Mouse (Mus musculus) liver, embryonic 16.5 days (tissue): ENCODE data around the gene Acot1. TPM values are rescaled to one million over a fixed set of nuclear protein-coding genes. Genes with fewer than 3 reads are reported as not detected.
"Not testable (repeated sequence)": the region's sequence is repeated elsewhere in the genome, so short reads cannot be mapped to it uniquely, and the experiment has no call there.

Experiments
- ATAC-seq: fragments of 200-750 bp; cut with Nextera tagmentation; 2 replicates; pipeline ENCODE4 v1.8.0; 2017; ENCODE audit warnings: low read depth, mild to moderate bottlenecking, moderate number of reproducible peaks, moderate library complexity
- H3K27ac ChIP-seq: fragments of 300-500 bp; sonication (generic); 2 replicates; pipeline ENCODE4 v1.5.1; 2014; ENCODE audit warnings: mild to moderate bottlenecking, low read length
- H3K27me3 ChIP-seq: fragments of 300-500 bp; sonication (generic); 2 replicates; pipeline ENCODE4 v1.6.1; 2014; ENCODE audit warnings: low read depth, low read length, mixed read lengths; ENCODE audit not compliant: control insufficient read depth, insufficient read depth
- H3K36me3 ChIP-seq: fragments of 300-500 bp; sonication (generic); 2 replicates; pipeline ENCODE4 v1.6.1; 2014; ENCODE audit warnings: mild to moderate bottlenecking; ENCODE audit not compliant: control insufficient read depth, insufficient read depth
- H3K4me1 ChIP-seq: fragments of 300-500 bp; sonication (generic); 2 replicates; pipeline ENCODE4 v1.6.1; 2014; ENCODE audit warnings: low read depth, low read length, mixed read lengths; ENCODE audit not compliant: control insufficient read depth
- H3K4me2 ChIP-seq: fragments of 300-500 bp; sonication (generic); 2 replicates; pipeline ENCODE4 v1.6.1; 2014; ENCODE audit warnings: low read depth, low read length, mixed read lengths
- H3K4me3 ChIP-seq: fragments of 300-500 bp; sonication (generic); 2 replicates; pipeline ENCODE4 v1.5.1; 2014; ENCODE audit warnings: low read depth, mild to moderate bottlenecking, low read length
- H3K9ac ChIP-seq: fragments of 300-500 bp; sonication (generic); 2 replicates; pipeline ENCODE4 v1.6.1; 2014; ENCODE audit warnings: low read depth, low read length
- H3K9me3 ChIP-seq: fragments of 300-500 bp; sonication (generic); replicated peaks from 2 replicates; pipeline ENCODE4 v1.6.1; 2016; ENCODE audit warnings: low read length; ENCODE audit not compliant: control insufficient read depth
- WGBS: fragments of 180-500 bp; shearing (Covaris S2); extraction: QIAGEN DNeasy Blood & Tissue Kit; methylation state at CpG from one replicate; pipeline ENCODE4 v1.1.7; 2014; ENCODE audit not compliant: insufficient replicate concordance; 5-methylcytosine and 5-hydroxymethylcytosine counted together
- polyA plus RNA-seq: library from polyadenylated mRNA; unstranded; fragments of >200 nt; fragmentation: Nextera tagmentation; extraction: Ambion mirVana; gene quantifications from 2 replicates; pipeline ENCODE4 v1.2.1, GENCODE M21; 2015

The Acot1 gene
- polyA plus RNA-seq: 30.2 and 36.4 TPM in 2 replicates

- ATAC-seq: peak; percentile 83
- peak within 1 kb of the TSS; percentile 54 for H3K4me3 ChIP-seq
- H3K27me3 ChIP-seq: peaks cover 19% of the 10 kb centered on the region
- H3K4me1 ChIP-seq, H3K36me3 ChIP-seq, H3K9me3 ChIP-seq: not testable (repeated sequence)
- H3K9ac ChIP-seq: peak within 1 kb of the TSS; percentile 31; the same call in 1 of the 2 replicates
- H3K27ac ChIP-seq: peak within 1 kb of the TSS; percentile 14
- WGBS: 2% methylated on average over 52 of the region's 70 CpGs
- H3K4me2 ChIP-seq: peak within 1 kb of the TSS; percentile 49
Observed at GRCm38 (mm10) chr12:84009171-84009965, at the start of gene Acot1. Gene Acot1 (plus strand): TSS chr12:84009490.

GRCm38 (mm10) chr12:83965235-83965634 lies 44.1 kb upstream of the Acot1 start:
- Histone ChIP-seq H3K4me1 (no peaks in the 10 kb centered on the region), H3K36me3 (no peaks in the 10 kb centered on the region), H3K4me3 (no peak overlapping the region), H3K4me2 (no peak overlapping the region), H3K27me3 (no peaks in the 10 kb centered on the region), H3K9me3 (no peaks in the 10 kb centered on the region), H3K9ac (no peak overlapping the region), H3K27ac (no peak overlapping the region)
- ATAC-seq: no peak
- 58% methylated on average over 7 of the region's 7 CpGs for WGBS

GRCm38 (mm10) chr12:83972117-83972516 lies 37.2 kb upstream of the Acot1 start:
- no peaks in the 10 kb centered on the region; the same call in 1 of the 2 replicates for H3K4me1 ChIP-seq
- H3K4me2 ChIP-seq: no peak overlapping the region
- WGBS: 37% methylated on average over 2 of the region's 2 CpGs
- no peaks in the 10 kb centered on the region for H3K9me3 ChIP-seq
- no peak overlapping the region for H3K27ac ChIP-seq
- H3K4me3 ChIP-seq: no peak overlapping the region
- no peaks in the 10 kb centered on the region for H3K27me3 ChIP-seq
- H3K9ac ChIP-seq: no peak overlapping the region
- no peak; the same call in 1 of the 2 replicates for ATAC-seq
- H3K36me3 ChIP-seq: no peaks in the 10 kb centered on the region

- no peaks in the 10 kb centered on the region for H3K27me3 ChIP-seq
- no peak overlapping the region for H3K4me3 ChIP-seq
- H3K9me3 ChIP-seq: no peaks in the 10 kb centered on the region
- H3K4me2 ChIP-seq: no peak overlapping the region
- no peaks in the 10 kb centered on the region for H3K36me3 ChIP-seq
- no peak for ATAC-seq
- H3K4me1 ChIP-seq: no peaks in the 10 kb centered on the region
- WGBS: 78% methylated on average over 6 of the region's 6 CpGs
- H3K27ac ChIP-seq: no peak overlapping the region
- no peak overlapping the region for H3K9ac ChIP-seq
Observed at GRCm38 (mm10) chr12:83978862-83979261, 30.4 kb upstream of the Acot1 start.

DNA sequence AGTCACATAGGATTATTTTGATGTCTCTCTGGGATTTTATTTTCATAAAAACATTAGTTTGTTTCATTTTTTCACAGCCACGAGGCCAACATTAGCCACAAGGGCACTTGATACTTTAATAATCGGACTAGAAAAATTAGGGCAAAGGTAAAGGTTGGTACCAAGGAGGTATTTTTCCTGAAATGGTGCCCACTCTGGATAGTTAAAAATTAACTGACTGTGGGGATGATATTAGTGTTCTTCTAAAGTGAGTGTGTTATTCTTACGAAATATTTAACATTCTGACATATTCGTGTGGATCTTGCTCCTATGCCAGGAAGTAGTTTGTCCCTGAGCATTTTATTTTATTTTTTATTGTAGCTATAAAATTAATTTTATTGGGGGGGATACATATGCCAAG lies 27.7 kb upstream of the Acot1 start:
- H3K27me3 ChIP-seq: no peaks in the 10 kb centered on the region
- no peaks in the 10 kb centered on the region for H3K36me3 ChIP-seq
- H3K4me2 ChIP-seq: no peak overlapping the region
- no peak for ATAC-seq
- WGBS: 58% methylated on average over 4 of the region's 4 CpGs
- H3K9me3 ChIP-seq: no peaks in the 10 kb centered on the region
- H3K9ac ChIP-seq: no peak overlapping the region
- H3K27ac ChIP-seq: no peak overlapping the region
- H3K4me1 ChIP-seq: no peaks in the 10 kb centered on the region
- no peak overlapping the region for H3K4me3 ChIP-seq

- no peak within 1 kb of the TSS for H3K9ac ChIP-seq
- WGBS: 63% methylated on average over 4 of the region's 4 CpGs
- H3K9me3 ChIP-seq: no peaks in the 10 kb centered on the region
- no peak within 1 kb of the TSS for H3K27ac ChIP-seq
- H3K4me2 ChIP-seq: no peak within 1 kb of the TSS
- H3K36me3 ChIP-seq: no peaks in the 10 kb centered on the region
- no peak within 1 kb of the TSS for H3K4me3 ChIP-seq
- no peaks in the 10 kb centered on the region; the same call in 1 of the 2 replicates for H3K4me1 ChIP-seq
- no peak for ATAC-seq
- H3K27me3 ChIP-seq: no peaks in the 10 kb centered on the region
Observed at GRCm38 (mm10) chr12:83984752-83985151, 24.5 kb upstream of the Acot1 start, which contains the start of gene Heatr4. Gene Heatr4 (minus strand): TSS chr12:83984852.

DNA sequence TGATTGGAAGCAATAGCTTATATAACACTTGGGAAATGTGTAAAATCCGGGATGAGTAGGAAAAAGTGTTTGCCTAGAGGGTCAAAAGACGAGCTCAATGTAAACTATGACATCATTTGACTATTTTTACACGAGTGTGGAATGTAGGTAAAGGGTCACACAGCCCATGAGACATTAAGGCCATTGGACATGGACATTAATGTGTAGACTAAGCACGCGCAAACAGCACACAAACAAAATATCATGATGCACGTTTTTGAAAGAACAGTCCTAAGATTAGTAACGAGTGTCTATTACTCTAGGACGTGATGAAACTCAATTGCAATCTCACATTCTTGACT lies 22.1 kb upstream of the Acot1 start:
- peak overlapping the region; percentile 67 for H3K4me3 ChIP-seq
- no peaks in the 10 kb centered on the region; the same call in 1 of the 2 replicates for H3K4me1 ChIP-seq
- H3K27ac ChIP-seq: peak overlapping the region; percentile 77
- H3K27me3 ChIP-seq: no peaks in the 10 kb centered on the region
- H3K36me3 ChIP-seq: no peaks in the 10 kb centered on the region
- peak overlapping the region; percentile 75 for H3K4me2 ChIP-seq
- 22% methylated on average over 8 of the region's 8 CpGs for WGBS
- no peak overlapping the region for H3K9ac ChIP-seq
- H3K9me3 ChIP-seq: no peaks in the 10 kb centered on the region
- peak; percentile 71 for ATAC-seq

- Histone ChIP-seq H3K4me3 (peak within 1 kb of the TSS; percentile 67), H3K4me2 (peak within 1 kb of the TSS; percentile 75), H3K36me3 (no peaks in the 10 kb centered on the region), H3K9me3 (no peaks in the 10 kb centered on the region), H3K27ac (peak within 1 kb of the TSS; percentile 77), H3K4me1 (no peaks in the 10 kb centered on the region; the same call in 1 of the 2 replicates), H3K27me3 (no peaks in the 10 kb centered on the region), H3K9ac (peak within 1 kb of the TSS; percentile 67)
- ATAC-seq: peak; percentile 77
- under 1% methylated on average over 80 of the region's 80 CpGs for WGBS
Observed at GRCm38 (mm10) chr12:83987583-83988441, 21.5 kb upstream of the Acot1 start, which contains the start of gene Acot2. Gene Acot2 (plus strand): TSS chr12:83987861.
